Mouse (Mus musculus) left cerebral cortex, adult 2 months (tissue): ENCODE measurements around the gene Aatf. TPM values are rescaled to one million over a fixed set of nuclear protein-coding genes. Genes with fewer than 3 reads are reported as not detected.
A peak's percentile ranks its signal among the peaks of the same experiment; 100 is the strongest.

Experiments
- DNase-seq, 2 experiments: peaks; one replicate each; pipeline ENCODE4 v3.0.0; 2021 to 2022; ENCODE audit warnings: low spot score in 2 of 2, mixed read lengths in 1 of 2; ENCODE audit errors: extremely low spot score in 1 of 2
- H3K27ac ChIP-seq: fragments of 200-600 bp; 2 replicates; pipeline ENCODE4 v1.8.1; 2022
- H3K4me3 ChIP-seq: fragments of 200-600 bp; 2 replicates; pipeline ENCODE4 v1.8.1; 2022
- CTCF ChIP-seq: fragments of 200-600 bp; IDR thresholded peaks from 2 replicates; pipeline ENCODE4 v1.8.1; 2022; ENCODE audit warnings: antibody characterized with exemption, mild to moderate bottlenecking, moderate library complexity
- intact Hi-C: fragments of 180-260 bp; cut with DNase I; formaldehyde crosslinking; loops from one replicate; pipeline ENCODE4 v1.15.1; 2025
- total RNA-seq, 2 experiments: library from RNA; stranded (reverse); gene quantifications; 2 replicates each; pipeline ENCODE4 v1.2.3; 2021

Gene Aatf
- total RNA-seq, 2 experiments from 2014 or later: 21.4 to 23.2 TPM

- TF ChIP-seq CTCF: no peak
- no peak overlapping the region for H3K4me3 ChIP-seq
- intact Hi-C loops: loop anchor here (5.0 kb wide), 1 partner anchor 1317 kb away; no protein-coding TSS in a partner anchor
- no peak overlapping the region for H3K27ac ChIP-seq
- DNase-seq: no peak
Measured at GRCm38 (mm10) chr11:84520269-84521070, 7.1 kb upstream of the Aatf start.

DNA sequence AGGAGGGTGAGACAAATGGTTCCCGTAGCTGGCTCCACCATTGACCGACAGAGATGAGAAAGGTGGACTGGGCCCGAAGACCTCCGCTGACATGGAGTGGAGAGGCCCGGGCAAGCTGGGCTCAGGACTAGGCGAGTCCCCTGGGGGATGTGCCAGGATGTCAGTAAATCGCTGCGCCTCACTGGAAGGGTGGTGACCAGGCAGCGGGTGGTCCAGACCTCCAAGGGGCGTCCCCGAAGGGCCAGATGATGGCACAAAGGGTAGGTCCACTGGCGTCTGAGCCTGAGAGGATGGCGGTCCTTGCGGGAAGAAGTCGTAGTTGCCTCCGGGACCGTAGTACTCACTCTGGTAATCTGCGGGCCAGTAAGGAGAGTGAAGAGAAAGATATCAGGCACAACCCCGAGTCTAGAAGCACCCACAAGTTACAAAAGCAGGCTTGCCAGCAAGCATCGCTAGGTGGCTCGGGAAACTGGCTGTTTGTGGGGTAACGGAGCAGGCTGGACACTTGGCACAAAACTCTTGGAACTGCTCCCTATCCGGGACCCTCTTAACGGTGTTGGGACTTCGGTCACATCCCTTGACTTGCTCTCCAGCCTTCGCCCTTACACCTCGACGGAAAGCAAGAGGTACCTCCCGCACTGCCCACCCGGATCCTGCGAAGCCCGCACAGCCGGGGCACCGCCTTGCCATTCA is 6.4 kb upstream of the Aatf start:
- no peak for DNase-seq
- no peak for TF ChIP-seq CTCF
- Histone ChIP-seq H3K27ac (no peak overlapping the region), H3K4me3 (no peak overlapping the region)
- intact Hi-C loops: loop anchor here (5.0 kb wide), 1 partner anchor 1318 kb away; no protein-coding TSS in a partner anchor

DNA sequence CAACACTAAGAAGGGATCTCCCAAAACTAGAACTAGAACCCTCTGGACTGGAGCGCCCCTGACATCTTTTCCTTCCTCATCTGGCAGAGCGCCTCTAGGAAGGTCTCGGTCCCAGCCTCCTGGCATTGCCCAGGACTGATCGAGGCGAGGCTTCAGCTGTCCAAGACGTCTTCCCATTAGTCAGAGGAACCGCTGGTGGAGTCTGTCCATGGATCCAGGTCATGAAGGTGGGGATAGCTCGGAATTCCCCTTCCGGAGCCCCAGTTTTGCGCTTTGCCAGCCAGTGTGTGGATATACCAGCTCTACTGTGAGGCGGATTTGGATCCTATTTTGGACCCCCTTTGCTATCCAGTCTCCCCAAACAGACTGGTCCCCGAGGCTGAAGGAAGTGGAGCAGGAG is 5.7 kb upstream of the Aatf start:
- no peak for TF ChIP-seq CTCF
- intact Hi-C loops: no loop called here
- Histone ChIP-seq H3K27ac (no peak overlapping the region), H3K4me3 (no peak overlapping the region)
- no peak for DNase-seq

DNA sequence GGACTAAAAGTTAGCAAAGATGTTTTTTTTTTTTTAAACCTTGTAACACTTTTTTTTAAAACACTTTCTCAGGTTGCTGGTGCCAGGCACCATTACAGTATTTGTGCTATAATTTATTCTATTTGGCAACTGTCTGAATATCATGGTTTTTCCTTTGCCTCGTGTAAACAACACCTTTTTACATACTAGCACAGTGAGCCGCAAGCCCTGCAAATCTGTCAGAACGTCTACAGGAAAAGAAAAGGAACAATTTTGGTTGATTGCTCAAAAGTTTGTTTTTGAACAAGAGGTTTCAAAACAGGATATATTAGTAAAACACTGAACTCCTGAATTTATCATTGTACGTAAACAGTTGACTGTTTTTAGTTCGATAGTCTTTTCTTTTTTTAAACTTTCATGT is 4.9 kb upstream of the Aatf start:
- Histone ChIP-seq H3K27ac (no peak overlapping the region), H3K4me3 (no peak overlapping the region)
- DNase-seq: no peak
- intact Hi-C loops: no loop called here
- TF ChIP-seq CTCF: no peak

DNA sequence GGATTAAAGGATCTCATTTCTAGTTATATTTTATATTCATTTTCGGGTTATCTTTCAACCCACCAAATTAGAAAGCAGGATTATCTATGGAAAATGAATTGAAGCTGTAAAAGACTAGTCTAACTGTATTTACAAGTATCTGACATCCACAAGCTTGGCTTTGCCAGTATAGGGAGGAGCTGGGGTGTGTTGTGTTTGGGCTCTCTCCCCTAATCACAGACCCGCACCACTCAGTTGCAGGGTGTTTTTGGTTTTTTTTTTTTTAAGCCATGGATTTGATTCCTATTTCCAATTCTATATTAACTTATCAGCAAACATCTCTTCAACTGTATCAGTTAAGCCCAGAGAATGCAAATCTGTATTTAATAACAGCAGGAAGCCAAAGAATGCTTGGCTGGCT is 4.1 kb upstream of the Aatf start:
- intact Hi-C loops: loop anchor here (2.0 kb wide), 1 partner anchor 663 kb away; no protein-coding TSS in a partner anchor
- TF ChIP-seq CTCF: no peak
- no peak overlapping the region for H3K4me3 ChIP-seq
- no peak for DNase-seq
- H3K27ac ChIP-seq: no peak overlapping the region

DNA sequence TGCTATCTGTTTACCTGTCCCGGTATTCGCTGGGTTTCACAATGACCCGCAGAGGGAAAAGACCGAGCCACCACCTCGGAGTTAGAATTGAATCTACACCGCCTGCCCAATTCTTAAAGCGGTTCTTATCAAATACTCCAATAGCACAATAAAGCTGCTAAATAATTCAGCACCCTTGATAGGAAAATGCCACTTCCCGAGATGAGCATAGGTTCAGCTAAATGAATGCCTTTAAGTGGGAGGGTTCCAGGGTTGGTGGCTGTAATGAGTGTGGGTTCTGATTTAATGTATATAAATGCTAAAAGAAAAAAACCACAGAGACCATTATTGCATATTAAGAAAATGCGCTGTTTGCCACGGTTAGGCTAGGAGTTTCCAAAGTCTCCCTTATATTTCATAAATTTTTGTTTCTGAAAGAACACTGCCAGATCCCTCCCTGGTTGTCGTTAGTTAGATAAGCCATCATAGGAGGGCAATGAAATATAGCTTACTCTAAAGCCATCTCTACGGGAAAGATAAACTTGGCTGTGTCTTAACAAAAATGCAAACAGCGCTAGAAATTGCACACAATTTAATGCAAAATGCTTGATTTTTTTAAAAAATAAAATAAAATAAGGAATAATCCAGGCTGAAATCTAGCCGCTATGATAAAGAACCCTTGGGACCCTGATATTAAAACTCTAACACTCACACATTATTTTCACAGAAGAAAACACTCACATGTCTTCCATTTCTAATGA is 3.3 kb upstream of the Aatf start:
- DNase-seq: no peak
- intact Hi-C loops: loop anchor here (2.0 kb wide), 1 partner anchor 662 kb away; no protein-coding TSS in a partner anchor
- H3K4me3 ChIP-seq: no peak overlapping the region
- no peak for TF ChIP-seq CTCF
- H3K27ac ChIP-seq: no peak overlapping the region

- Histone ChIP-seq H3K4me3 (no peak overlapping the region), H3K27ac (no peak overlapping the region)
- intact Hi-C loops: loop anchor here (5.0 kb wide), 1 partner anchor 280 kb away; no protein-coding TSS in a partner anchor
- DNase-seq: no peak
- TF ChIP-seq CTCF: no peak
Measured at GRCm38 (mm10) chr11:84512031-84512430, 1.3 kb downstream of the Aatf start.

DNA sequence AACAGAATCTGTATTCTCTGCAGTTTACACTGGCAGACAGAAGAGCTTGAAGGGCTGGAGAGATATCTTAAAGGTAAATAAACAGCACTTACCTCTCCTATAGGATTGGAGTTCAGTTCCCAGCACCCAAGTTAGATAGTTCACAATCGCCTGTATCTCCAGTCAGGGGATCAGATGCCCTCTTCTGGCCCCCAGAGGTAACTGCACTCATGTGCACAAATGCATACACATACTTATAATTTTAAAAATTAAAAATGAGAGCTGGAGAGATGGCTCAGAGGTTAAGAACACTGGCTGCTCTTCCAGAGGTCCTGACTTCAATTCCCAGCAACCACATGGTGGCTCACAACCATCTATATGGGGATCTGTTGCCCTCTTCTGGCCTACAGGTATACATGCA is 9.0 kb downstream of the Aatf start:
- DNase-seq: no peak
- intact Hi-C loops: no loop called here
- no peak overlapping the region for H3K4me3 ChIP-seq
- H3K27ac ChIP-seq: no peak overlapping the region
- peak; percentile 20 for TF ChIP-seq CTCF

- TF ChIP-seq CTCF: peak; percentile 47
- DNase-seq: no peak
- Histone ChIP-seq H3K27ac (no peak overlapping the region), H3K4me3 (no peak overlapping the region)
- intact Hi-C loops: loop anchor here (5.0 to 10.0 kb wide), 2 partner anchors 223 to 294 kb away; no protein-coding TSS in a partner anchor
Measured at GRCm38 (mm10) chr11:84497944-84498343, 15.4 kb downstream of the Aatf start.

DNA sequence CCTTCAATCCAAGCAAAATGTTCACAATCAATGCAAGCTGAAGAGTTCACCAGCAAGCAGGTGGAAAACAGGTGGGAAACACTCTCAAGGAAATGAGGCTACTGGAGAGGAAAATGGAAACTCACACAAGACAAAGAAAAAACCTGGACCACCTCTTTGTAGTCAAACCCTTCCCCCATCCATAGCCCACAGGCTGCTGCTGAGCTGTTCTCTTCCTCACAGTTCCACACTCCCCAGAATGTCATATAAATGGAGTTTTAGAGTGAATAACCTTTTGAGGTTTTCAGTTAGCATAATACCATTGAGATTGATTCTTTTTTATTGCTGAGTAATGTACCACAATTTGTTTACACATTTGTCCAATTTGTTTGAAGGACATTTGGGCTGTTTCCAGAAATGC is 16.4 kb downstream of the Aatf start:
- TF ChIP-seq CTCF: no peak
- intact Hi-C loops: loop anchor here (5.0 to 10.0 kb wide), 2 partner anchors 222 to 295 kb away; no protein-coding TSS in a partner anchor
- no peak for DNase-seq
- Histone ChIP-seq H3K4me3 (no peak overlapping the region), H3K27ac (no peak overlapping the region)

GRCm38 (mm10) chr11:84495774-84496173 is 17.5 kb downstream of the Aatf start:
- Histone ChIP-seq H3K27ac (no peak overlapping the region), H3K4me3 (no peak overlapping the region)
- DNase-seq: no peak
- intact Hi-C loops: loop anchor here (5.0 to 10.0 kb wide), 2 partner anchors 221 to 297 kb away; no protein-coding TSS in a partner anchor
- TF ChIP-seq CTCF: no peak

- DNase-seq: no peak
- Histone ChIP-seq H3K4me3 (no peak overlapping the region), H3K27ac (no peak overlapping the region)
- intact Hi-C loops: no loop called here
- no peak for TF ChIP-seq CTCF
Measured at GRCm38 (mm10) chr11:84481661-84482060, 31.7 kb downstream of the Aatf start.
